Mouse (Mus musculus): Measurements from ENCODE around the gene Cbx2.

Gene Cbx2

DNA sequence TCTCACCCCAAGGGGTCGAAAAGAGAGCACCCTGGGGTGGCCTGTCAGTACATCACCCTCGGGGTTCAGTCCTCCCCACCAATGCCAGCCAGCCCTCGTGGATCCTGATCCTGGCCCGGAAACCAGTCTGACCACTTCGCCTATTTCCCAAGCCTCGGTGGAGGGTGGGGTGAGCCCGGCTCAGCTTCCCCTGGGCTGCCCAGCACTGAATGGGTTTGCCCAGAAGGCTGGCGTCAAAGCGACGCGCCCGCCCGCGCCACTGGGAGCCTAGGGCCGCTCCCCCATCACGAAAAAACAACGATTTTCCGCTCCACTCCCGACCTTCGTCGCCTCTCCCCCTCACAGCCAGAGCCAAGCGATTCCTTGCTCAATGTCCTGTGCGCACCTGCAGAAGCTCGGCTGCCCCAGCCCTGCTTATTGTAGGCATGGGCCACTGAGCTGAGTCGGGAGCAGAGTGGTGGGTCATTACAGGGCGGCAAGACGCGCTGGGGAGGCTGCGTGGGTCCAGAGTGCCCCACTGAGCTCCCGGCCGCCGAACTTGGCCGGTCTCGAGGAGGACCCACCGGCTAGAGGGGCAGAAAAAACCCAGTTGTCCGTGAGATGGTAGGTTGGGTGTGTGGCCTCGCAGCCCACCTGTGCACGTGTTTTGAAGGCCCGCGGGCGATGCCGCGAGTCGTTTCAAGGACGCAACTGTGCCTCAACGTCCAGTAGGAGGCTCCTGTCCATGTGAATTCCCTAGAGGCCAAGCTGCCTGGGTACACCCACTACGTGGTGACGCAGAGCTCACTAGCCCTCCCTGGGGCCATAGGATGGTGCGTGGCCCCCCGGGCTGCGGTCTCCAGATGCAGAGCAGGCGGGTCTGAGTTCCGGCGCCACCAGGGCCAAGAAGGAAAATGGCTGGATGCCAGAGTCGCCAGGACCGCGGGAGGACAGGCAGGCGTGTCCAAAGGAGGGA, 35.6 kb downstream of the Cbx2 start:
- peak in 1 of 2 experiments; percentile 8 for DNase-seq (ENCODE audit: low spot score in 2 of 2)

DNA sequence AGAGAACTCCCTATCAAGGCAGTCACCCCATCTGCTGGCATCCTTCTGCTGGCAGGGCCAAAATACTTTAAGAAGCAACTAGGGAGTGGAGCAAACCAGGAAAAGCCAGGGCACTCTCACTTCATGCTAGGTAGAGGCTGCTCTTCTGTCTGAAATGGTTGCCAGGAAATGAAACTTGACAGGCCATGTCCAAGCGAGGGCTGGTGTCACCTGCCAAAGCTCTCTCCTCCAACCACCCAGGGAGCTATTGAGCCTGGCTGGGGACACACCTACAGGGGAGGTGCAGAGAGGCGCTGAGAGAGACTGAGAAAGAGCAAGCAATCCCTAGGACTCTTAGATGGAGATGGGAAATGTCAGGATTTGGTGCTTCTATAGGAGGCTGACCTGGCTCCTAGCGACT, 36.5 kb downstream of the Cbx2 start:
- no peak for DNase-seq (ENCODE audit: low spot score in 2 of 2)

DNA sequence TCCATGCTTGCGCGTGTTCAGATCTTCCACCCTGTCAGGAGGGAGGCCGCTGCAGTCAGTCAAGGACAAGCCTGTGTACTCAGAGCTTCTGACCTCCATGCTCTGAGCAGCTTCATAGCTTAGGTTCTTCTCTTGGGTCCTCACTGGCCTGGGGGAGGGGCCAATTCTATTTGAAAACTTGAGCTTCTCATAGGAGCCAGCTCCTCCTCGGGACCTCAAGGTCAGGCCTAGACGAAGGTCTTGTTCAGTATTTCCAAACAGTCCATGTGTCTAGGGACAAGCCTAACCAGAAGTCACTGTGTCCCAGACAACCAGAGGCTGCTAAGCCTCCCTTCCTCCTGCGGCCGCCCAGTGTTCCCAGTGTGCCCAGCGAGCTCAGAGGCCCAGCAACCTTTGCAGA, 44.1 kb downstream of the Cbx2 start:
- DNase-seq (ENCODE audit: low spot score in 2 of 2), result no peak

- no peak for DNase-seq (ENCODE audit: low spot score in 2 of 2)
Observed at GRCm38 (mm10) chr11:119072239-119072638, 49.5 kb downstream of the Cbx2 start.

DNA sequence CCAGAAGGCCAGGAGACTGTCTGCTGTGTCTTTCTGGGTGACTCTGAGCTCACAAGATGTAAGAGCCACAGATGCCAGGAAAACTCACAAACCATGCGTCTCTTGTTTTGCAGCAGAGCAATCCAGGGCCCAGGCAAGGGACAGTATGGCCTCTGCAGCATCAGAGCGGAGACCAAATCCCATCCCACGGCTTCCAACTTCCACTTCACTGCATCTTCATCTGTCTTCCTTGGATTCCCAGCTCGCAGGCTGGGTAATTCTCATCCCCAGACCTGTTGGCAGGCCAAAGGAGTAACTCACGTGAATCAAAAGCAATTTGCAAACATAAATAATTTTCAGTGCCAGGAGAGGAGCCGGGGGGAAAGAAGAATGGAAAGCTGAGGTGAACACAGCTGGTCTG, 50.2 kb downstream of the Cbx2 start:
- no peak for DNase-seq (ENCODE audit: low spot score in 2 of 2)

- no peak for DNase-seq (ENCODE audit: low spot score in 2 of 2)
Observed at GRCm38 (mm10) chr11:119073876-119074433, 51.2 kb downstream of the Cbx2 start.

- no peak for DNase-seq (ENCODE audit: low spot score in 2 of 2)
Observed at GRCm38 (mm10) chr11:119075805-119076204, 53.0 kb downstream of the Cbx2 start.

DNA sequence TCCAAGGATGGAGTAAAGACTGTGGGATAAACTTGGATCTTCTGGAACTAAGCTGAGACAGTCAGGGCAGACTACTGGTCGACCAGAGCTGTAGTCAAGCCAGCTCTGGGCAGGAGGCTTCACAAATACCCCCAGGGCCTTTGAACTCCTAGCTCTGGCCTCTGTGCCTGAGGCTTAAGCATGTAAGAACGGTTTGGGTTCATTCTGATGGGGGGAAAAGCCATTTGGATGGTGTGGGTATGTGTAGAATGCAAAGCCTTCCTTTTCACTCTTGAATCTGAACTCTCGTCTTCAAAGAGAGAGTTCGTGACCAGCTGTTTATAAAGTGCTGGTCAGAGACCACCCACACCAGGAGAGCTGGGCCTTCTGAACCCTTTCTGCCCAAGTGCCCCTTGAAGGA, 55.0 kb downstream of the Cbx2 start:
- DNase-seq (ENCODE audit: low spot score in 2 of 2), result no peak

- peak in 1 of 2 experiments; percentile 56 for DNase-seq (ENCODE audit: low spot score in 2 of 2)
Observed at GRCm38 (mm10) chr11:119078691-119079444, 56.1 kb downstream of the Cbx2 start.

DNA sequence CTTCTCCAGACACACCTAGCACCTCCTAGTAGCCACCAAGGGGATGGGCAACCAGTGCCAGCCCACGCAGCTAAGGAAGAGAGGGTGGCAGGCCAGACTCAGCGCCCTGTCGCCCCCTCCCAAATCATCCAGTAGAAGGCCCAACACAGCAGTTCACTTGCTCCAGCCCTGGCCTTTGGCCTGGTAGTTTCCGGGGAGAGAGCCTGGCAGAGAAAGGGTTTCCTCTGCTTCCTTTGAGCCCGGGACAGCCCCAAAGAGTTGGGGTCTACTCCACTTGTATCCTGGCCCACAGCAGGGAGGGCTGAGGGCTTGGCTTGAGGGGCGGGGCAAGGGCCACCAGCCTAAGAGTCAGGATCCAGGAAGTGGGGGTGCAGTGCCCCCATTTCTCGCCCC, 56.7 kb downstream of the Cbx2 start:
- DNase-seq (ENCODE audit: low spot score in 2 of 2), result no peak

- DNase-seq (ENCODE audit: low spot score in 2 of 2), result no peak
Observed at GRCm38 (mm10) chr11:119080461-119081147, 57.8 kb downstream of the Cbx2 start.
